Mouse (Mus musculus) kidney, adult 2 months (tissue): ENCODE results near the gene Gm49396. TPM values are rescaled to one million over a fixed set of nuclear protein-coding genes. Genes with fewer than 3 reads are reported as not detected.

Source experiments
- DNase-seq: peaks from one replicate; pipeline ENCODE4 v3.0.0; 2021
- H3K27ac ChIP-seq: fragments of 200-500 bp; 2 replicates; pipeline ENCODE4 v1.5.1; 2012; ENCODE audit warnings: low read depth, low read length, control low read depth, inconsistent platforms; ENCODE audit not compliant: insufficient read depth
- H3K27me3 ChIP-seq: fragments of 200-500 bp; replicated peaks from 2 replicates; pipeline ENCODE4 v1.6.1; 2012; ENCODE audit warnings: mild to moderate bottlenecking, moderate library complexity, low read length, inconsistent platforms; ENCODE audit not compliant: control insufficient read depth, insufficient read depth
- H3K36me3 ChIP-seq: fragments of 200-500 bp; 2 replicates; pipeline ENCODE4 v1.6.1; 2012; ENCODE audit warnings: mild to moderate bottlenecking, moderate library complexity, low read length, inconsistent platforms; ENCODE audit not compliant: control insufficient read depth, insufficient read depth
- H3K4me1 ChIP-seq: fragments of 200-500 bp; 2 replicates; pipeline ENCODE4 v1.6.1; 2011; ENCODE audit warnings: low read length; ENCODE audit not compliant: control insufficient read depth, insufficient read depth
- H3K4me3 ChIP-seq: fragments of 200-500 bp; 2 replicates; pipeline ENCODE4 v1.5.1; 2011; ENCODE audit warnings: mild to moderate bottlenecking, low read depth, low read length, control low read depth; ENCODE audit not compliant: insufficient read depth
- CTCF ChIP-seq: fragments of 200-500 bp; conservative IDR thresholded peaks from 2 replicates; pipeline ENCODE4 v1.5.1; 2011; ENCODE audit warnings: low read depth, mild to moderate bottlenecking, control low read depth, low read length, moderate library complexity, mixed read lengths; ENCODE audit not compliant: insufficient read depth, insufficient read length
- POLR2A ChIP-seq: fragments of 200-500 bp; IDR thresholded peaks from one replicate; pipeline ENCODE4 v1.6.1; 2011; ENCODE audit warnings: low read depth, low read length, control low read depth
- WGBS: fragments of 180-500 bp; shearing (Covaris S2); methylation state at CpG from one replicate; pipeline ENCODE4 v1.1.7; 2018; 5-methylcytosine and 5-hydroxymethylcytosine counted together
- polyA plus RNA-seq: library from polyadenylated mRNA; depleted of rRNA; stranded (reverse); fragments of >200 nt; gene quantifications from 2 replicates; pipeline ENCODE4 v1.2.3, GENCODE M21; 2012

Gm49396 gene
- polyA plus RNA-seq, 1 experiment, result 1.9 TPM

DNA sequence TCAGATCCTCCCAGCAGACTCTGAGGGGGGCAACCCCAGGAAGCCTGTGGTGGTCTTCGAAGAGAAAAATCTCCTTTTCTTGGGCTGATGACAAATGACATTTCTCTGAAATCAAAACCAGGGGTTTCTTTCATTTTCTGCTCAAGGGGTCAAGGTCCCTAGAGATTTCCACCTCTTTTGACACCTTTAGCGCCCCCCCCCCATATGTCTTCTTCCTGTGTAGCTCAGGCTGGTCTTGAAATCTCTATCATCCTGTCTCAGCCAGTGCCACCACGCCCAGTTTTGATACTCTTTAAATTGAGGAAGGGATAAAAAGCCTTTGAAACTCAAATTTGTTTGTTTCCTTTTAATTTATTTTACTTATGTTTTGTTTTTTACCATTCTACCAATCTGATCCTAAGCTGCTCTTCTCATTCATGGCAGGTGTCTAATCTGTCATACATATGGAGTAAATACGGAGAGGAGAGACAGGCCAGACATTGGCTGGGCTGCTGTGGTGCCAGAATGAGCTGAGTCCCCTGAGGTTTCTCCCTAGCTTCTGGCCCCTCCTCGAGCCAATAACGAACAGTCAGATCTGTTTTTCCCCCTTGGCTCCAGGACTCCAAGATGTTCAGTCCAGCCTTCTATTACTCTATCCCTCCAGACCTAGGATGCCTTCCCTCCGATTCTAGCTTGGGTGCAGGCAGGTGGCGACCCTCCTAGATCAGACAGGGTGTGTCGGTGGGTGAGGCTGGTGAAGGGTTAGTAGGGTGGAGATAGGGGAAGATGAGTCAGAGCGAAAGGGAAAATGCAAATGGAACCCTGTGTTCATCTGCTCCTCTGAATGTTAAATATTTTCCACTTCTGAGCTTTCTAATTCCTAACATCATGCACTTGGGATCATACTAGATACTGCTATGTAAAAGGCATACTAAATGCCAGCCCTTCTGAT lies 30.7 kb downstream of the Gm49396 start:
- peaks cover 4% of the 10 kb centered on the region; the same call in 1 of the 2 replicates for H3K4me1 ChIP-seq
- TF ChIP-seq CTCF, result no peak
- no peak for TF ChIP-seq POLR2A
- H3K36me3 ChIP-seq, result no peaks in the 10 kb centered on the region
- H3K27me3 ChIP-seq, result no peaks in the 10 kb centered on the region; the same call in 1 of the 2 replicates
- no peak for DNase-seq
- WGBS, result 77% methylated on average over 10 of the region's 10 CpGs
- H3K27ac ChIP-seq, result no peak overlapping the region
- no peak overlapping the region for H3K4me3 ChIP-seq

- Histone ChIP-seq H3K27ac (no peak overlapping the region), H3K27me3 (no peaks in the 10 kb centered on the region; the same call in 1 of the 2 replicates), H3K36me3 (no peaks in the 10 kb centered on the region), H3K4me3 (no peak overlapping the region), H3K4me1 (peaks cover 4% of the 10 kb centered on the region; the same call in 1 of the 2 replicates)
- no peak for DNase-seq
- TF ChIP-seq POLR2A, result no peak
- TF ChIP-seq CTCF, result no peak
- WGBS, result 63% methylated on average over 4 of the region's 4 CpGs
Observed at GRCm38 (mm10) chr7:30594510-30595024, 31.4 kb downstream of the Gm49396 start.

GRCm38 (mm10) chr7:30596093-30596492 lies 32.9 kb downstream of the Gm49396 start:
- TF ChIP-seq CTCF, result no peak
- TF ChIP-seq POLR2A, result no peak
- Histone ChIP-seq H3K27ac (no peak overlapping the region), H3K36me3 (no peaks in the 10 kb centered on the region), H3K27me3 (no peaks in the 10 kb centered on the region; the same call in 1 of the 2 replicates), H3K4me1 (no peaks in the 10 kb centered on the region; the same call in 1 of the 2 replicates), H3K4me3 (no peak overlapping the region)
- WGBS, result 81% methylated on average over 5 of the region's 5 CpGs
- no peak for DNase-seq

- H3K36me3 ChIP-seq, result no peaks in the 10 kb centered on the region
- DNase-seq, result no peak
- 83% methylated on average over 5 of the region's 5 CpGs for WGBS
- TF ChIP-seq POLR2A (no peak), CTCF (no peak)
- no peaks in the 10 kb centered on the region; the same call in 1 of the 2 replicates for H3K4me1 ChIP-seq
- H3K27ac ChIP-seq, result no peak overlapping the region
- H3K27me3 ChIP-seq, result no peaks in the 10 kb centered on the region; the same call in 1 of the 2 replicates
- no peak overlapping the region for H3K4me3 ChIP-seq
Observed at GRCm38 (mm10) chr7:30596811-30597210, 33.7 kb downstream of the Gm49396 start.

- Histone ChIP-seq H3K4me1 (peaks cover 8% of the 10 kb centered on the region), H3K4me3 (no peak within 1 kb of the TSS), H3K27ac (peak within 1 kb of the TSS; percentile 28), H3K36me3 (no peaks in the 10 kb centered on the region), H3K27me3 (no peaks in the 10 kb centered on the region; the same call in 1 of the 2 replicates)
- no peak for TF ChIP-seq POLR2A
- TF ChIP-seq CTCF, result no peak
- no peak for DNase-seq
- 92% methylated on average over 12 of the region's 12 CpGs for WGBS
Observed at GRCm38 (mm10) chr7:30598786-30599185, 35.6 kb downstream of the Gm49396 start, which contains the start of gene Zbtb32. Gene Zbtb32, minus strand, starts transcription at chr7:30598909.

DNA sequence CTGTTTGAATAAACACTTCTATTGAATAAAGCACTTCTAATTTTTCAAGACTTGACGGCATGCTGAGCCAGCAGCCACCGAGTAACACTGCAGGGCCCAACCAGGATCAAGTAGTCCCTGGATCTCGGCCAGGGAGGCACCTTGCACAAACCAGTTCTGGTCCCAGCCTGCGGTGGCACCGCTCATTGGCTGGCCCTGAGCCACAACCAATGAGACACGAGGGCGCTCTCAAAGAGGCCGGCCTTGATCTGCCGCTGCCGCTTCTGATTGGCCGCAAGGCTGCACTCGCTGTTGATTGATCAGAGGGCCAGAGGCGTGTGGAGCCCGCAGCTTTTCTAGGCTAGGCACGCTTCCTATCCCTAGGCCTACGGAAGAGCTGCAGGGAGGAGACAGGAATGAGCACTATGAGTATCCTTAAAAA lies 36.8 kb downstream of the Gm49396 start:
- peak; percentile 99 for DNase-seq
- peaks cover 8% of the 10 kb centered on the region for H3K4me1 ChIP-seq
- H3K27me3 ChIP-seq, result no peaks in the 10 kb centered on the region; the same call in 1 of the 2 replicates
- peak overlapping the region; percentile 89 for H3K27ac ChIP-seq
- WGBS, result 3% methylated on average over 16 of the region's 16 CpGs
- no peak overlapping the region for H3K4me3 ChIP-seq
- TF ChIP-seq POLR2A, result no peak
- TF ChIP-seq CTCF, result no peak
- H3K36me3 ChIP-seq, result no peaks in the 10 kb centered on the region

GRCm38 (mm10) chr7:30600651-30601050 lies 37.5 kb downstream of the Gm49396 start:
- Histone ChIP-seq H3K4me1 (peaks cover 8% of the 10 kb centered on the region), H3K4me3 (no peak overlapping the region), H3K27ac (peak overlapping the region; percentile 89), H3K36me3 (no peaks in the 10 kb centered on the region), H3K27me3 (no peaks in the 10 kb centered on the region; the same call in 1 of the 2 replicates)
- WGBS, result 54% methylated on average over 7 of the region's 7 CpGs
- peak; percentile 70 for DNase-seq
- TF ChIP-seq CTCF, result no peak
- no peak for TF ChIP-seq POLR2A
